Mouse (Mus musculus) stomach, embryonic 14.5 days (tissue): ENCODE results near the gene Olfr1132. TPM values are rescaled to one million over a fixed set of nuclear protein-coding genes. Genes with fewer than 3 reads are reported as not detected.
"Not testable (repeated sequence)": the region's sequence is repeated elsewhere in the genome, so short reads cannot be mapped to it uniquely, and the experiment has no call there.

Experiments
- ATAC-seq: fragments of 200-750 bp; cut with Nextera tagmentation; 2 replicates; pipeline ENCODE4 v1.8.0; 2017; ENCODE audit warnings: low read depth, moderate TSS enrichment; ENCODE audit not compliant: insufficient number of reproducible peaks, insufficient read depth, low FRiP score
- H3K27ac ChIP-seq: fragments of 300-500 bp; sonication (generic); 2 replicates; pipeline ENCODE4 v1.5.1; 2014; ENCODE audit warnings: mild to moderate bottlenecking, low read length, moderate library complexity, mixed read lengths
- H3K27me3 ChIP-seq: fragments of 300-500 bp; sonication (generic); 2 replicates; pipeline ENCODE4 v1.6.1; 2014; ENCODE audit warnings: low read length, control low read depth, mixed read lengths; ENCODE audit not compliant: control insufficient read depth, insufficient read depth
- H3K36me3 ChIP-seq: fragments of 300-500 bp; sonication (generic); 2 replicates; pipeline ENCODE4 v1.6.1; 2014; ENCODE audit warnings: mild to moderate bottlenecking, control low read depth, low read length, moderate library complexity, mixed read lengths; ENCODE audit not compliant: control insufficient read depth, insufficient read depth
- H3K4me1 ChIP-seq: fragments of 300-500 bp; sonication (generic); 2 replicates; pipeline ENCODE4 v1.6.1; 2014; ENCODE audit warnings: low read length, control low read depth, mixed read lengths; ENCODE audit not compliant: control insufficient read depth, insufficient read depth
- H3K4me2 ChIP-seq: fragments of 300-500 bp; sonication (generic); replicated peaks from 2 replicates; pipeline ENCODE4 v1.6.1; 2014; ENCODE audit warnings: low read depth, low read length, control low read depth
- H3K4me3 ChIP-seq: fragments of 300-500 bp; sonication (generic); 2 replicates; pipeline ENCODE4 v1.5.1; 2014; ENCODE audit warnings: low read depth, low read length, control low read depth
- H3K9ac ChIP-seq: fragments of 300-500 bp; sonication (generic); replicated peaks from 2 replicates; pipeline ENCODE4 v1.6.1; 2014; ENCODE audit warnings: low read depth, mild to moderate bottlenecking, control low read depth, low read length, moderate library complexity, mixed read lengths
- H3K9me3 ChIP-seq: fragments of 300-500 bp; sonication (generic); 2 replicates; pipeline ENCODE4 v1.6.1; 2016; ENCODE audit warnings: low read depth, low read length, control low read depth; ENCODE audit not compliant: control insufficient read depth
- WGBS: fragments of 180-500 bp; shearing (Covaris S2); extraction: QIAGEN DNeasy Blood & Tissue Kit; methylation state at CpG from one replicate; pipeline ENCODE4 v1.1.7; 2014; 5-methylcytosine and 5-hydroxymethylcytosine counted together
- polyA plus RNA-seq: library from polyadenylated mRNA; unstranded; fragments of >200 nt; fragmentation: Nextera tagmentation; extraction: Ambion mirVana; gene quantifications from 2 replicates; pipeline ENCODE4 v1.2.1, GENCODE M21; 2014

Gene Olfr1132
- not detected in 2 replicates for polyA plus RNA-seq

DNA sequence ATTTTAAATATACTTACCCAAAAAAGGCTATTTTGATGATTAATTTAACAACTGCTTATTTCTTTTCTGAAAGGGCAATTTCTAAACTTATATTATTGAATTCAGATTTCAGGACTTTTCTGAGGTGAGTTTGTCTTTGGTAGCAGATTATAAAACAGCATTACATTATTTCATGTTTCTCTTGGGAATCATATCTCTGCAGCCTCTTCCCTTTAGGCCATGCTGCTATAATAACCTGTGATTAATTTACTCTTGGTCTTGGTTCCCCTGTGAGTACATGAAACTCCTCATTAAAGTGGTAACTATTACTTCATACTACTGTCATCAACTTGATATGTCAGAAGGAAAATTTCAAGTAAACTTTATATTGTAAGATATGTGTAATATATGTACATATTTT, at the start of gene Olfr1132:
Olfr1132 (minus strand) TSS at position 101 of the 400 bp plus-strand sequence.
- ATAC-seq = no peak
- Histone ChIP-seq H3K4me2 (no peak within 1 kb of the TSS), H3K36me3 (no peaks in the 10 kb centered on the region), H3K9me3 (no peaks in the 10 kb centered on the region), H3K4me3 (no peak within 1 kb of the TSS), H3K4me1 (no peaks in the 10 kb centered on the region), H3K27ac (no peak within 1 kb of the TSS), H3K9ac (no peak within 1 kb of the TSS), H3K27me3 (no peaks in the 10 kb centered on the region)

DNA sequence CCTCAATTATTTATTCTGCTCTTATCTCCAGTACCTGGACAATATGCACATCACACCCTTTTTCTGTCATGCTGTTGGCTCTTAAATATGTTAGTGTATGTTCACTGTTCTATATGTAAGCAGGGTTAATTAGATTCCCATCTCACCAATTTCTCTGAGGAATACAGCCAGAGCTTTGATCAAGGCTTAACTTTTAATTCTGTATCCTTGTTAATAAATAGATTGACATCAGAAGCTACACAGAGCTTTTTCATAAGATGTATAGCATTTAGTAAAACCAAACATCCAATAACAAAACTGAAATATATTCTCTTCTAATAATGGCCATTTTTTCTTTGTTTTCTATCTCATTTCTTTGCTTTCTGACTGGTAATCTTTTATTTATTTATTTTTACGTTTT, 36.2 kb upstream of the Olfr1132 start, which contains the start of gene Olfr1135:
Olfr1135 (minus strand) TSS at position 101 of the 400 bp plus-strand sequence.
- no peaks in the 10 kb centered on the region for H3K9me3 ChIP-seq
- H3K27me3 ChIP-seq = no peaks in the 10 kb centered on the region
- no peaks in the 10 kb centered on the region for H3K36me3 ChIP-seq
- no peak within 1 kb of the TSS for H3K27ac ChIP-seq
- H3K4me2 ChIP-seq = no peak within 1 kb of the TSS
- ATAC-seq = no peak
- H3K4me3 ChIP-seq = no peak within 1 kb of the TSS
- H3K9ac ChIP-seq = no peak within 1 kb of the TSS
- 15% methylated on average over 1 of the region's 1 CpGs for WGBS
- no peaks in the 10 kb centered on the region for H3K4me1 ChIP-seq

DNA sequence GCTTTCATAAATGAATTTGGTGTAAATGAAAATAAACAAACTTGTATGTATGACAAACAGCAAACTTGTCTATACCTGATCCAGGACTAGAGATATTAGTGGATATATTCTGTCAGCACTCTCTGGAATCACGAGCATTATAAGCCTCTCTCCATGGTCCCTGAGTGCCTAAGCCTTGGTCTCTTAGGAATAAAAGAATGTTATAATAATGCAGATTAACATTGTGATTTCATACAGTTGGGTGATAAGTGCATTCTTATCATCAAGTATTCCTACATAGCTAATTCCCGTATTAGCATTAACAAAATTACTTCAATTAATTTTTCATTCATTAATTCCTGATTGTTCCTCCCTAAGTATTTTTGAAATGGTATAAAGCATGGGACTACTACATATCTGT, 21.0 kb upstream of the Olfr1132 start, which contains the start of gene Olfr1134:
Olfr1134 (minus strand) TSS at position 101 of the 400 bp plus-strand sequence.
- Histone ChIP-seq H3K36me3 (no peaks in the 10 kb centered on the region), H3K4me3 (no peak within 1 kb of the TSS), H3K4me2 (no peak within 1 kb of the TSS), H3K9me3 (no peaks in the 10 kb centered on the region), H3K4me1 (no peaks in the 10 kb centered on the region), H3K9ac (no peak within 1 kb of the TSS), H3K27ac (no peak within 1 kb of the TSS), H3K27me3 (no peaks in the 10 kb centered on the region)
- ATAC-seq = no peak
- 83% methylated on average over 2 of the region's 2 CpGs for WGBS

GRCm38 (mm10) chr2:87647274-87647673, 9.9 kb upstream of the Olfr1132 start, which contains the start of gene Olfr1133:
Gene Olfr1133 (minus strand): TSS chr2:87647374.
- Histone ChIP-seq H3K4me1 (no peaks in the 10 kb centered on the region), H3K27ac (no peak within 1 kb of the TSS), H3K36me3 (no peaks in the 10 kb centered on the region), H3K27me3 (no peaks in the 10 kb centered on the region), H3K4me2 (no peak within 1 kb of the TSS), H3K9me3 (no peaks in the 10 kb centered on the region), H3K4me3 (no peak within 1 kb of the TSS), H3K9ac (no peak within 1 kb of the TSS)
- ATAC-seq = no peak

DNA sequence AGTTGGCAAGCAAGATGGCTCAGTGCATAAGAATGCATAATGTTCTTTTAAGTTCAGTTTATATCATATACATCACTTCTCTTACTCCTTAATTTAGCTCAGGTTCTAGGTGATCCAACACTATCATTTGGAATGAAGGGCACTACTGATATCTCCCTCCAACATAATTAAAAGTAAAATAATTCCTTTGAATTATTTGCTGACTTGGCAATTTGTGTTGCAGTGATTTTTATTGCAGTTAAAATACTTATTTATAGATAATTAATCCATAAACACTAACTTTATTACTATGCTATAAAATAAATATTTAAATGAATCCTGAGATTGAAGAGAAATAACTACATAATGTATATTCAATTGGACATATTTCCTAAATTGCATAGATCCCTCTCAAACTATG, 5.1 kb upstream of the Olfr1132 start:
- no peaks in the 10 kb centered on the region for H3K27me3 ChIP-seq
- no peaks in the 10 kb centered on the region for H3K36me3 ChIP-seq
- ATAC-seq = no peak
- no peaks in the 10 kb centered on the region for H3K9me3 ChIP-seq
- H3K27ac ChIP-seq = no peak overlapping the region
- no peak overlapping the region for H3K4me2 ChIP-seq
- no peaks in the 10 kb centered on the region for H3K4me1 ChIP-seq
- H3K9ac ChIP-seq = no peak overlapping the region
- H3K4me3 ChIP-seq = no peak overlapping the region

GRCm38 (mm10) chr2:87626804-87627203, 10.5 kb downstream of the Olfr1132 start, which contains the start of gene Olfr1131:
Gene Olfr1131 (plus strand): TSS chr2:87627104.
- Histone ChIP-seq H3K27me3 (no peaks in the 10 kb centered on the region), H3K4me3 (no peak within 1 kb of the TSS), H3K4me1 (no peaks in the 10 kb centered on the region), H3K9ac (no peak within 1 kb of the TSS), H3K36me3 (no peaks in the 10 kb centered on the region), H3K4me2 (no peak within 1 kb of the TSS), H3K9me3 (no peaks in the 10 kb centered on the region), H3K27ac (no peak within 1 kb of the TSS)
- no peak for ATAC-seq
- 68% methylated on average over 3 of the region's 3 CpGs for WGBS

- H3K9me3 ChIP-seq, H3K4me3 ChIP-seq, H3K9ac ChIP-seq, H3K27me3 ChIP-seq, ATAC-seq, H3K27ac ChIP-seq, H3K36me3 ChIP-seq, H3K4me1 ChIP-seq, H3K4me2 ChIP-seq: not testable (repeated sequence)
These were observed 31.4 kb downstream of the Olfr1132 start, which contains the start of gene Olfr1130 for GRCm38 (mm10) chr2:87605912-87606311. Gene Olfr1130 (plus strand): TSS chr2:87606212.

Other genes with a start within 250 kb of the Olfr1132 start
- gene Olfr1123, start 220.9 kb downstream of the Olfr1132 start, polyA plus RNA-seq = not detected in 2 replicates
- not detected in 2 replicates for gene Olfr1124, start 207.3 kb downstream of the Olfr1132 start, polyA plus RNA-seq
- gene Olfr1126, start 183.6 kb downstream of the Olfr1132 start, polyA plus RNA-seq = not detected in 2 replicates
- not detected in 2 replicates for gene Pramel7, start 140.4 kb downstream of the Olfr1132 start, polyA plus RNA-seq
- not detected in 2 replicates for gene Pramel6, start 131.0 kb downstream of the Olfr1132 start, polyA plus RNA-seq
- gene Olfr153, start 105.7 kb downstream of the Olfr1132 start, polyA plus RNA-seq = not detected in 2 replicates
- gene Olfr1128, start 92.0 kb downstream of the Olfr1132 start, polyA plus RNA-seq = not detected in 2 replicates
- not detected in 2 replicates for gene Olfr1129, start 63.6 kb downstream of the Olfr1132 start, polyA plus RNA-seq
- gene Olfr1130, start 31.3 kb downstream of the Olfr1132 start, polyA plus RNA-seq = not detected in 2 replicates
- not detected in 2 replicates for gene Olfr1131, start 10.4 kb downstream of the Olfr1132 start, polyA plus RNA-seq
- gene Olfr1133, start 9.8 kb upstream of the Olfr1132 start, polyA plus RNA-seq = not detected in 2 replicates
- not detected in 2 replicates for gene Olfr1134, start 20.9 kb upstream of the Olfr1132 start, polyA plus RNA-seq
- not detected in 2 replicates for gene Olfr1135, start 36.1 kb upstream of the Olfr1132 start, polyA plus RNA-seq
- not detected in 2 replicates for gene Olfr1136, start 56.4 kb upstream of the Olfr1132 start, polyA plus RNA-seq
- gene Olfr1137, start 75.6 kb upstream of the Olfr1132 start, polyA plus RNA-seq = not detected in 2 replicates
- not detected in 2 replicates for gene Olfr1138, start 102.4 kb upstream of the Olfr1132 start, polyA plus RNA-seq
- gene Olfr1140, start 106.2 kb upstream of the Olfr1132 start, polyA plus RNA-seq = not detected in 2 replicates
- not detected in 2 replicates for gene Olfr1141, start 116.5 kb upstream of the Olfr1132 start, polyA plus RNA-seq
- gene Olfr152, start 141.9 kb upstream of the Olfr1132 start, polyA plus RNA-seq = not detected in 2 replicates
- not detected in 2 replicates for gene Olfr1143, start 163.1 kb upstream of the Olfr1132 start, polyA plus RNA-seq
- not detected in 2 replicates for gene Olfr1145, start 172.3 kb upstream of the Olfr1132 start, polyA plus RNA-seq
- gene Olfr1148, start 193.0 kb upstream of the Olfr1132 start, polyA plus RNA-seq = not detected in 2 replicates
- gene Olfr1150-ps1, start 206.5 kb upstream of the Olfr1132 start, polyA plus RNA-seq = not detected in 2 replicates
- not detected in 2 replicates for gene Olfr1151, start 218.3 kb upstream of the Olfr1132 start, polyA plus RNA-seq
- gene Olfr1152, start 229.0 kb upstream of the Olfr1132 start, polyA plus RNA-seq = 0.06 TPM in 1 of 2 replicates, not detected in the other